21 mouse cellular contexts compared by ENCODE assay signal in the genomic region with DNA sequence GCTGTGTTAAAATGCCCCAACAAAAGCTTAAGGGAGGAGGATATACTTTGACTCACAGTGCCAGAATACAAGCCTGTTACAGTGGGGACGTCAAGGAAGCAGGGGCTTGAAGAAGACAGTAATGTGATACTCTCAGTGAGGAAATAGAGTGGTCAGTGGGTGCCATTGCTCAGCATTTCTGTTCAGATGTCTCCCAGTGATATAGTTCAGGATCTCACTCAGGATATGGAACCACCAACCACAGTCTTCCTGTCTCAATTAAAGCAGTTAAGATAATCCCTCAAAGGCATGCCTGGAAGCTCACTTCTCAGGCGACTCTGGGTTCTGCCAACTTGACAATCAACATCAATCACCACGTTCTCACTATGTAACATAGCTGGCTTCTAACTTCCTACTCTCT.
"Had no signal": no experiment of that assay in that cellular context is flagged by ENCODE, and none has a peak within 500 bp of the region (broad histone marks: within the 10 kb centered on the region; RNA-seq: fewer than 3 reads in every experiment).

No protein-coding gene starts in this region.

- H3K36me3 ChIP-seq: heart, embryonic 12.5 days; hindbrain, embryonic 13.5 days; hindbrain, embryonic 15.5 days; limb, embryonic 10.5 days; limb, embryonic 12.5 days had no signal

- ATAC-seq: hindbrain, postnatal 0 days; intestine, embryonic 16.5 days had no signal

- H3K27me3 ChIP-seq: heart, embryonic 12.5 days; hindbrain, embryonic 13.5 days; hindbrain, embryonic 15.5 days; limb, embryonic 12.5 days had no signal

- H3K27ac ChIP-seq: heart, adult 2 months; hindbrain, embryonic 13.5 days; hindbrain, embryonic 15.5 days; hindbrain, postnatal 0 days; layer of hippocampus, adult 2 months; left cerebral cortex, adult 2 months; limb, embryonic 10.5 days; limb, embryonic 12.5 days had no signal

- DNase-seq: gastrocnemius, postnatal 14 days; gastrocnemius, postnatal 36 days; heart, adult 2 months; heart, postnatal 10 days; heart, postnatal 4 days; kidney, adult 11 months; kidney, adult 8-10 months; kidney, postnatal 10 days; kidney, postnatal 25 days; kidney, postnatal 4 days; liver had no signal

- H3K4me2 ChIP-seq: heart, embryonic 12.5 days; hindbrain, embryonic 13.5 days; hindbrain, embryonic 15.5 days; limb, embryonic 12.5 days; liver, embryonic 11.5 days had no signal

- H3K4me3 ChIP-seq: heart, adult 2 months; heart, embryonic 12.5 days; hindbrain, embryonic 13.5 days; hindbrain, embryonic 15.5 days; layer of hippocampus, adult 2 months; left cerebral cortex, adult 2 months; limb, embryonic 10.5 days; limb, embryonic 12.5 days had no signal

- H3K9me3 ChIP-seq: hindbrain, embryonic 13.5 days; limb, embryonic 10.5 days; limb, embryonic 12.5 days had no signal

- H3K9ac ChIP-seq: heart, embryonic 12.5 days; hindbrain, embryonic 13.5 days; hindbrain, embryonic 15.5 days; limb, embryonic 12.5 days had no signal
